Mouse (Mus musculus) midbrain, embryonic 14.5 days (tissue): ENCODE measurements at regions not wholly inside any gene's neighbourhood (a gene's known extent, or its start where the extent isn't known, plus 50 kb on each side); places are given as distances from the start of the nearest gene placed in this dataset.

Experiments
- ATAC-seq: fragments of 200-750 bp; cut with Nextera tagmentation; 2 replicates; pipeline ENCODE4 v1.8.0; 2017; ENCODE audit warnings: moderate number of reproducible peaks, moderate library complexity; ENCODE audit not compliant: low FRiP score, low TSS enrichment
- DNase-seq: peaks from one replicate; pipeline ENCODE4 v3.0.0-alpha.2; 2015
- H3K27ac ChIP-seq: fragments of 300-500 bp; sonication (generic); replicated peaks from 2 replicates; pipeline ENCODE4 v1.5.1; 2014; ENCODE audit warnings: mild to moderate bottlenecking, low read depth, low read length, moderate library complexity
- H3K27me3 ChIP-seq: fragments of 300-500 bp; sonication (generic); 2 replicates; pipeline ENCODE4 v1.6.1; 2014; ENCODE audit warnings: low read length, control low read depth, mixed read lengths; ENCODE audit not compliant: control insufficient read depth, insufficient read depth
- H3K36me3 ChIP-seq: fragments of 300-500 bp; sonication (generic); 2 replicates; pipeline ENCODE4 v1.6.1; 2014; ENCODE audit warnings: low read length, control low read depth; ENCODE audit not compliant: control insufficient read depth, insufficient read depth
- H3K4me1 ChIP-seq: fragments of 300-500 bp; sonication (generic); 2 replicates; pipeline ENCODE4 v1.6.1; 2014; ENCODE audit warnings: mild to moderate bottlenecking, antibody characterized with exemption, low read length, control low read depth; ENCODE audit not compliant: control insufficient read depth, insufficient read depth
- H3K4me2 ChIP-seq: fragments of 300-500 bp; sonication (generic); 2 replicates; pipeline ENCODE4 v1.6.1; 2014; ENCODE audit warnings: mild to moderate bottlenecking, low read length, moderate library complexity
- H3K4me3 ChIP-seq: fragments of 300-500 bp; sonication (generic); replicated peaks from 2 replicates; pipeline ENCODE4 v1.5.1; 2014; ENCODE audit warnings: low read depth, low read length
- H3K9ac ChIP-seq: fragments of 300-500 bp; sonication (generic); replicated peaks from 2 replicates; pipeline ENCODE4 v1.6.1; 2014; ENCODE audit warnings: mild to moderate bottlenecking, low read length, moderate library complexity
- H3K9me3 ChIP-seq: fragments of 300-500 bp; sonication (generic); 2 replicates; pipeline ENCODE4 v1.6.1; 2016; ENCODE audit warnings: low read length, control low read depth, mixed read lengths; ENCODE audit not compliant: control insufficient read depth
- WGBS: fragments of 180-500 bp; shearing (Covaris S2); extraction: QIAGEN DNeasy Blood & Tissue Kit; methylation state at CpG from one replicate; pipeline ENCODE4 v1.1.7; 2014; 5-methylcytosine and 5-hydroxymethylcytosine counted together

- Histone ChIP-seq H3K9ac (no peak overlapping the region), H3K27me3 (no peaks in the 10 kb centered on the region), H3K27ac (no peak overlapping the region), H3K4me3 (no peak overlapping the region), H3K4me2 (no peak overlapping the region), H3K36me3 (no peaks in the 10 kb centered on the region), H3K4me1 (no peaks in the 10 kb centered on the region), H3K9me3 (no peaks in the 10 kb centered on the region; the same call in 1 of the 2 replicates)
- 88% methylated on average over 3 of the region's 3 CpGs for WGBS
- ATAC-seq (no peak), DNase-seq (no peak)
Observed at GRCm38 (mm10) chr7:37270841-37271240, 502.6 kb downstream of the Zfp536 start.

GRCm38 (mm10) chr7:37290018-37290417 lies 483.4 kb downstream of the Zfp536 start:
- H3K9ac ChIP-seq, result no peak overlapping the region
- 19% methylated on average over 5 of the region's 5 CpGs for WGBS
- H3K4me3 ChIP-seq, result no peak overlapping the region
- H3K27me3 ChIP-seq, result no peaks in the 10 kb centered on the region
- H3K4me2 ChIP-seq, result peak overlapping the region; percentile 41
- DNase-seq, result no peak
- no peak overlapping the region for H3K27ac ChIP-seq
- no peak for ATAC-seq
- H3K4me1 ChIP-seq, result no peaks in the 10 kb centered on the region
- no peaks in the 10 kb centered on the region for H3K9me3 ChIP-seq
- H3K36me3 ChIP-seq, result no peaks in the 10 kb centered on the region

- Histone ChIP-seq H3K4me3 (no peak overlapping the region), H3K27me3 (no peaks in the 10 kb centered on the region), H3K9ac (no peak overlapping the region), H3K36me3 (no peaks in the 10 kb centered on the region), H3K27ac (no peak overlapping the region), H3K9me3 (no peaks in the 10 kb centered on the region), H3K4me1 (no peaks in the 10 kb centered on the region), H3K4me2 (peak overlapping the region; percentile 41)
- DNase-seq (no peak), ATAC-seq (no peak)
- 14% methylated on average over 19 of the region's 19 CpGs for WGBS
Observed at GRCm38 (mm10) chr7:37290493-37291045, 482.9 kb downstream of the Zfp536 start.

- H3K9ac ChIP-seq, result no peak overlapping the region
- no peak overlapping the region for H3K4me3 ChIP-seq
- no peak overlapping the region for H3K4me2 ChIP-seq
- H3K27me3 ChIP-seq, result no peaks in the 10 kb centered on the region
- H3K9me3 ChIP-seq, result no peaks in the 10 kb centered on the region
- H3K36me3 ChIP-seq, result no peaks in the 10 kb centered on the region
- peak; percentile 23 for DNase-seq
- no peaks in the 10 kb centered on the region for H3K4me1 ChIP-seq
- no peak overlapping the region for H3K27ac ChIP-seq
- 62% methylated on average over 7 of the region's 7 CpGs for WGBS
- no peak for ATAC-seq
Observed at GRCm38 (mm10) chr7:37291726-37292125, 481.7 kb downstream of the Zfp536 start.

GRCm38 (mm10) chr7:37292554-37292953 lies 480.9 kb downstream of the Zfp536 start:
- Histone ChIP-seq H3K27ac (no peak overlapping the region), H3K4me1 (no peaks in the 10 kb centered on the region), H3K36me3 (no peaks in the 10 kb centered on the region), H3K9ac (no peak overlapping the region), H3K9me3 (no peaks in the 10 kb centered on the region), H3K4me3 (no peak overlapping the region), H3K27me3 (no peaks in the 10 kb centered on the region), H3K4me2 (no peak overlapping the region)
- DNase-seq (no peak), ATAC-seq (no peak)
- WGBS, result 75% methylated on average over 9 of the region's 9 CpGs

GRCm38 (mm10) chr7:37298888-37299287 lies 474.6 kb downstream of the Zfp536 start:
- Histone ChIP-seq H3K27me3 (no peaks in the 10 kb centered on the region), H3K9me3 (no peaks in the 10 kb centered on the region), H3K27ac (no peak overlapping the region), H3K4me1 (peaks cover 4% of the 10 kb centered on the region; the same call in 1 of the 2 replicates), H3K4me3 (no peak overlapping the region), H3K36me3 (no peaks in the 10 kb centered on the region), H3K9ac (no peak overlapping the region), H3K4me2 (no peak overlapping the region)
- peak; percentile 61 for DNase-seq
- 7% methylated on average over 3 of the region's 3 CpGs for WGBS
- ATAC-seq, result no peak

GRCm38 (mm10) chr7:37305463-37305862 lies 468.0 kb downstream of the Zfp536 start:
- no peak for ATAC-seq
- Histone ChIP-seq H3K27me3 (no peaks in the 10 kb centered on the region), H3K4me2 (no peak overlapping the region), H3K4me3 (no peak overlapping the region), H3K9ac (no peak overlapping the region), H3K9me3 (no peaks in the 10 kb centered on the region), H3K36me3 (no peaks in the 10 kb centered on the region), H3K27ac (no peak overlapping the region), H3K4me1 (no peaks in the 10 kb centered on the region)
- WGBS, result 82% methylated on average over 9 of the region's 9 CpGs
- DNase-seq, result no peak

- Histone ChIP-seq H3K4me2 (no peak overlapping the region), H3K27ac (no peak overlapping the region), H3K4me1 (no peaks in the 10 kb centered on the region), H3K4me3 (no peak overlapping the region), H3K9ac (no peak overlapping the region), H3K9me3 (no peaks in the 10 kb centered on the region), H3K27me3 (no peaks in the 10 kb centered on the region), H3K36me3 (no peaks in the 10 kb centered on the region)
- 73% methylated on average over 4 of the region's 4 CpGs for WGBS
- ATAC-seq (no peak), DNase-seq (no peak)
Observed at GRCm38 (mm10) chr7:37307191-37307590, 466.2 kb downstream of the Zfp536 start.

GRCm38 (mm10) chr7:37324653-37325052 lies 448.8 kb downstream of the Zfp536 start:
- H3K27ac ChIP-seq, result no peak overlapping the region
- H3K4me1 ChIP-seq, result no peaks in the 10 kb centered on the region
- no peaks in the 10 kb centered on the region for H3K36me3 ChIP-seq
- H3K4me2 ChIP-seq, result no peak overlapping the region
- DNase-seq, result no peak
- H3K9me3 ChIP-seq, result no peaks in the 10 kb centered on the region; the same call in 1 of the 2 replicates
- H3K9ac ChIP-seq, result no peak overlapping the region
- no peak overlapping the region for H3K4me3 ChIP-seq
- 92% methylated on average over 7 of the region's 7 CpGs for WGBS
- no peaks in the 10 kb centered on the region for H3K27me3 ChIP-seq
- ATAC-seq, result no peak
